Mouse (Mus musculus): ENCODE results near the gene Cyp27b1. TPM values are rescaled to one million over a fixed set of nuclear protein-coding genes. Genes with fewer than 3 reads are reported as not detected.
"Not testable (repeated sequence)": the region's sequence is repeated elsewhere in the genome, so short reads cannot be mapped to it uniquely, and the experiment has no call there.

Gene Cyp27b1
- total and polyA plus RNA-seq, 3 experiments = 0.28 to 0.61 (median 0.35) TPM

DNA sequence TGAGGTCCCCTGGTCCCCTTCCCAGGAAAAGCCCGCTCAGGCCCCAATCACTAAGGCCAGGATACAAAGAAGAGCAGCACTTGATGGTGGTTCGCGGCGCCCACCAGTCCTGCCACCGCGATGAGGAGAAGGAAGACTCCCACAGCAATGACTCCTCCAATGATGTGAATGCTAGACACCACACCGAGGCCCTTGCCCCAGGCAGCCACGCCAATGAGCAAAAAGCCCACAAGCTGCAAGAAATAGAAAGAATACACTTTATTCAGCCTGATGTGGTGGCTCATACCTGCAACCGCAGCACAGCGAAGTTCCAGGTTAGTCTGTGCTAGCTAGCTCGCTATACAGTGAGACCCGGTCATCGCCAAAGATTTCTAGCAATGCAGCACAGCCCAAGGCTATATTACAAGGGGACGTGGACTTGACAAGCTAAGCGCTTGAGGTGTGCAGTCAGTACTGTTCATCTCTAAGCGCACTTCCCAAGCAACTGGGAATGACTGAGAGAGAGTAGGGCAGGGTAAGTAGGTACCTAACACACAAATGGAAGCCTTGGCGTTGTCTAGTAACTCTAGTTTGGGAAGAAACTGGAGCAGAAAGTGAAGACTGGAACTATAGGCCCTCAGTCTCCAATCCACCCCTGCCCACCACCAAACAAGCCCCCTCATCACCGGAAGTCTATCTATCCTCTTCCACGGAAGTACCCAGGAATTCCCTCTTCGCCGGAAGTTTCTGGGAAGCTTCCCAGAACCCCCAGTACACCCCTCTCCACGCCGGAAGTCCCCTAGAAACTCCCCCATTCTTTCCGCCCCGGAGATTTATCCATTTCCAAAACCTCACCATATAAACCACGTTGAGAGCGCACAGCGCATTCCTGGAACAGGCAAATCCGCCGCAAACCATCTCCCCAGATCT, 21.5 kb downstream of the Cyp27b1 start:
- DNase-seq = peak; percentile 58

DNA sequence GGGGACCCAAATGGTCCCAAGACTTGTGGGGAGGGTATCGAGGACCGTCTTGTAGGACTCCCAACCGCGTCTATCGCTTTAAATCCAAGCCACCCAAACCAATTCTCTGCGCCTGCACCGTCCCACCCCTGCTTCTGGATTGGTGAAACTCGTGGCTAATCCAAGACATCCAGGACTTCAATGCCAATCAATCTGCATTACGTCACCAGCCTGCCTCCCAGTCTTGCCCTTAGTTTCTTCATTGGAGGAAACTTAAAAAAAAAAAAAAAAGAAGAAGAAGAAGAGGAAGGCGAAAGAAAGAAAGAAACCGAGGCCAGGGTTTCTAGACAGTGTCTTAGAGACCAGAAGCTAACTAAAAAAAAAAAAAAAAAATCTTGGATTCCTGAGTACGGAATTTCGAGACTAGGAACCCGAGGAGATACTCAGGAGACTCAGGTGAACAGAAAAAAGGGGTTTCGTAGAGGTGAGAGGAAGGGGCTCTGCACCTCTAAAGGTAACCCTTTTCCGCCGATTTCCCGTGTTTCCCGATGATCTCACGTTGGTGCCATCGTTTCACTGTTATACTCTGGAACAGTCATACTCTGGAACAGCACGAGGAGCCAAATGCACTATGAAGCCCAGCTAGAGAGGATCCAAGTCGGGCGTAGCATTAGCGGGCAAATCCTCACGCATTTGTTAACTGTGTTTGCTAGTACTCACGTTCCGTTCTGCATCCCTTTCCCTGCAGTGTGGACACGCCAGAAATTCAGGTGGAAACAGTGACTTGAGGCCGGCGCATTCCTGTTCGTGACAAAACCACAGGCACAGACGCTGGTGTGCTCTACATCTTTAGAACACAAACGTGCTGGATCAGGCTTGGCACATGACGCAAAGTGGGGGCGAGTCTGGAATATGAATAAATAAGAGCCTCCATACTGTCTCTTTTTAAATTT, 22.4 kb downstream of the Cyp27b1 start, which contains the start of gene Tspan31:
Tspan31 (minus strand) TSS at position 75 of the 932 bp plus-strand sequence.
- DNase-seq = peak; percentile 95

DNA sequence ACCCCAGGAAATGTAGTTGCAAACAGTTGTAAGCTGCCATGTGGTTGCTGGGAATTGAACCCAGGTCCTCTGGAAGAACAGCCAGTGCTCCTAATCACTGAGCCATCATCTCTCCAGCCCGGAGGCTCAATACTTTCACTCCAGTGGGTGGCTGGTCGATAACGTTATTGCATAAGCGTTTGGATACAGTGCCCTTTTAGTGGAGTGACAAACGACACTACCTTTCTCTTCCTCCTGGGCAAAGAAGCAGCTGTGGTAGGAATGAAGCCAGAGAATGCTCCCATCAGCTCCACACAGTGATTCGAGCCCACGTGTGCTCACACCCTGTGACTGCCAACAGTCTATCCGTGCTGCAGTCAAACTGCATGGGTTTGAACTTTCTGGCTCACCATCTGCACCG, 23.2 kb downstream of the Cyp27b1 start:
- DNase-seq = no peak

DNA sequence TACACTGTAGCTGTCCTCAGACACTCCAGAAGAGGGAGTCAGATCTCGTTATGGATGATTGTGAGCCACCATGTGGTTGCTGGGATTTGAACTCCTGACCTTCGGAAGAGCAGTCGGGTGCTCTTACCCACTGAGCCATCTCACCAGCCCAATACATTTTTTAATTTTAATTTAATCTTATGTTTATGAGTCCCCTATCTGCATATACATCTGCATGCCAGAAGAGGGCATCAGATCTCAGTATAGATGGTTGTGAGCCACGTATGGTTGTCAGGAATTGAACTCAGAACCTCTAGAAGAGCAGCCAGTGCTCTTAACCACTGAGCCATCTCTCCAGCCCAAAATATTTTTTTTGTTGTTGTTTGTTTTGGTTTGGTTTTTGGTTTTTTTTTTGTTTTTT, 24.2 kb downstream of the Cyp27b1 start:
- not testable (repeated sequence) for DNase-seq

DNA sequence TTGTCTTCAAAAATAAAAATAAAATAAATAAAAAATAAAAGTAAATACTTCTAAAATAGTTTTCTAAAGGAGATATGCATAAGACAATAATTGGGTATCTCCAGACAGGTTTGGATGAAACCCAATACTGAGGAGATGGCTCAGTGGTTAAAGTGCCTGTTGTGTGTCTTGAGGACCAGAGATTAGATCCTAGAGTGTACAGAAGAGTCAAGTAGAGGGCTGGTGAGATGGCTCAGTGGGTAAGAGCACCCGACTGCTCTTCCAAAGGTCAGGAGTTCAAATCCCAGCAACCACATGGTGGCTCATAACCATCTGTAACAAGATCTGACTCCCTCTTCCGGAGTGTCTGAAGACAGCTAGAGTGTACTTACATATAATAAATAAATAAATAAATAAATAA, 24.9 kb downstream of the Cyp27b1 start:
- not testable (repeated sequence) for DNase-seq

DNA sequence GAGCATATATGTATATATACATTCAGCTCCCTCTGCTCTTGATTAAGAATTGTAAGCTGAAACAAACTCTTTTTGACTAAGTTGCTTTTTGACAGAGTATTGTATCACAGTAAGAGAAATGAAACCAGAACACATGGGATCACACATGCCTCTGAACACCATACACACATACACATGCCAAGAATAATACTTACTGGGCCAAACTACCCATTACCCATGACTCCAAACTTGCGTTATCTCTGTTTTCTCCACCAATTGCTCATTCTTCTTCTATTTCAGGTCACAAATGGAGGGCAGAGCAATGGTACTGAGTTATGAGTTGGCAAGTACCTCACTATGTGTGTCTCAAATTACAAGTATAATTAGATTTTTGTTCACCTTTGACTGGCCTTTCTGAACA, 25.9 kb downstream of the Cyp27b1 start:
- DNase-seq = no peak

DNA sequence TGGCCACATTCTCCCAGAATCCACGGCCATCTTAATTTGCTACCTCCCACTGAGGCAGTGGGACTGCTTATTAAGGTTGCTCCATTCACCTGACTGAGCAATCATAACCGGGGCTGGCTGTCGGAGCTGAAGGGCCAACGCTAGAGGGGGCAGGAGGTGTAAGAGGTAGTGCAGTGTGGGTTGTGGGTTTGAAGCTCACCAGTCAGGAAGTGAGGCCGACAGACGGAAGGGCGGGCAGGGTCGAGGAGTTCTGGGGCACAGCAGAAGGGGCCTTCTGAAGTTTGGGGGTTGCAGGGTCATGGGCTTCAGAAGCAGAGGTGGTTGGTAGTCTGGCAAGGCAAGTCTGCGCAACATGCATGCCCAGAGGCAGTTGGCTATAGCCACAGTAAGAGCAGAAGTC, 27.0 kb downstream of the Cyp27b1 start, which contains the start of gene Agap2:
Agap2 (plus strand) TSS at position 205 of the 400 bp plus-strand sequence.
- DNase-seq = no peak

DNA sequence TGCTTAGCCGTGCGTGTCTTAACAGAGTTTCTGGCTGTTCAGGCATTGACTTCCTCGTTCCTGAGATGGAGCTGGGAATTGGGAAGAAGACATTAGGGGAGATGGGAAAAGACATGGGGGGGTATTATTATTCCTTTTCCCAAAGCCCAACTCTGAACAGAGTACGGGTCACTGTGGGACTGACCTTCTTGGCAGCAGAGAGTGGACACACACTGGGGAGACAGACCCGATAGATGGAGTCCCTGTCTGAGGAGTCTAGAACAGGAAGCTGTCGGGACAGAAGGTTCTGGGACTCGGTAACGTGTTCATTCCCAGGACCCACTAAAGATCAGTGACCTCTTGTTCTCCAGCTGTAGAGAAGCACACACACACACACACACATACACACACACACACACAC, 27.6 kb downstream of the Cyp27b1 start:
- DNase-seq = no peak

DNA sequence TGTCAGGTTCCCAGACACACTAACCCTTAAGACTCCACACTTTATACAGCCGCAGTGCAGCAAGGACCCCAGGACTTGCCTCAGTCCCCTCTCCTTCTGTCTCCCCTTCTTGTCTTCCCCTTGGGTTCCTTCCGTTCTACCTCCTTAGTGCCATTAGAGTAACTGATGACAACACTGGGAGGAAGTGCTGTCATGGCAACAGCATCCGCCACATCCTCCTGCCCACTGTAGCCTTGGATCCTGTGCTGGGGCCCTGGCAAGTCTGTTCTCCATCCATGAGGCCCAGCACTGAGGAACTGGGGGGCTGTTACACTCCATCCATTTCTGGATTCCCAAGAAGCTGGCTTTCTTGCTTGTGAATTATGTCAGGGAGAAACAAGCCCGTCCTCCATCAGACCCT, 28.0 kb downstream of the Cyp27b1 start:
- DNase-seq = no peak

DNA sequence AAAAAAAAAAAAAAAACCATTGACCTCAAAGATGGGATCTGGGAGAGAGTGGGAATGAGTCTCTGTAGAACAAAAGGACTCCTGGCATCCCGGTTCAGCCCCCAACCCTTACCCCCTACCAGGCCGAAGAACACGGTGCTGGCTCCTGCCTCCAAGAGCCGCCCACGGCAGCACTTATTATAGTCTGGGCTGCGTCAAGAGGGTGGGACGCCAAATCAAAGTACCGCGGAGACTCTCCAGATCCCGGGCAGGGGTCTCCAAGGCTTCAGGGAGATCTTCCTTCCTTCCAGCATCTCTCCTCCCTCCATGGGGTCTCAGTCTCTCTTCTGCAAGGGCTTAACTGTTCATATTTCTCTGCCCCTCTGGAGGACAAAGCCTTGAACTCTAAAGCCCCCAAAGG, 29.5 kb downstream of the Cyp27b1 start:
- DNase-seq = no peak

DNA sequence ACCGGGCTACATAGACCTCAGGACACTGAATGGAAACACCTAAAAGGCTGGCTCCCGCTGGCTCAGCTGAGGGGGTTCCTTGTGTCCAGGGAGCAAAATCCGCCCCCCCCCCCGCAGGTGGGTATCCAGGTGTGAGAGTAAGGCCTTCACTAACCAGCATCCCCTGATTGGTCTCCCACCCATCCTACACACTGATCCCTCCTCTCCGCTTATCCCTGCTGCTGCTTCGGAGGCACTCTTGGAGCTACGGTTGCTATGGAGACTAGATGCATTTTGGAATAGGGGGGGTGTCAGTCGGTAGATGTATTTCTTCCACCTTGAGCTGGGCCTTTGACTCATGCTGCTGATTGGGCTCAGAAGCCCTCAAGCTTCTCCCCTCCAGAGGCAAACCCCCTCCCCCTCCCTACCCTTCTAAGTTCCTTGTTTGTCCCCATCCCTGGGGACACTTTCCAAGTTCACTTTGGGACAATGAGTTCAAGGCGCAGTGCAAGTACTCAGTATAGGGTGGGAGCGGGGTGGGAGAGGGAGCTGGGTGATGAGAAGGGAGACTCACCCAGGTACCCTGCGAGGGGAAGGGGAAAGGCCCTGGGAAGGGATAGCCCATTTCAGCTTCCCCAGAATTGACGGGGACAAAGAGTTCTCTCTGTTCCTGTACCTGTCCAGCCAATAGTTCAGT, 30.1 kb downstream of the Cyp27b1 start:
- no peak for DNase-seq

DNA sequence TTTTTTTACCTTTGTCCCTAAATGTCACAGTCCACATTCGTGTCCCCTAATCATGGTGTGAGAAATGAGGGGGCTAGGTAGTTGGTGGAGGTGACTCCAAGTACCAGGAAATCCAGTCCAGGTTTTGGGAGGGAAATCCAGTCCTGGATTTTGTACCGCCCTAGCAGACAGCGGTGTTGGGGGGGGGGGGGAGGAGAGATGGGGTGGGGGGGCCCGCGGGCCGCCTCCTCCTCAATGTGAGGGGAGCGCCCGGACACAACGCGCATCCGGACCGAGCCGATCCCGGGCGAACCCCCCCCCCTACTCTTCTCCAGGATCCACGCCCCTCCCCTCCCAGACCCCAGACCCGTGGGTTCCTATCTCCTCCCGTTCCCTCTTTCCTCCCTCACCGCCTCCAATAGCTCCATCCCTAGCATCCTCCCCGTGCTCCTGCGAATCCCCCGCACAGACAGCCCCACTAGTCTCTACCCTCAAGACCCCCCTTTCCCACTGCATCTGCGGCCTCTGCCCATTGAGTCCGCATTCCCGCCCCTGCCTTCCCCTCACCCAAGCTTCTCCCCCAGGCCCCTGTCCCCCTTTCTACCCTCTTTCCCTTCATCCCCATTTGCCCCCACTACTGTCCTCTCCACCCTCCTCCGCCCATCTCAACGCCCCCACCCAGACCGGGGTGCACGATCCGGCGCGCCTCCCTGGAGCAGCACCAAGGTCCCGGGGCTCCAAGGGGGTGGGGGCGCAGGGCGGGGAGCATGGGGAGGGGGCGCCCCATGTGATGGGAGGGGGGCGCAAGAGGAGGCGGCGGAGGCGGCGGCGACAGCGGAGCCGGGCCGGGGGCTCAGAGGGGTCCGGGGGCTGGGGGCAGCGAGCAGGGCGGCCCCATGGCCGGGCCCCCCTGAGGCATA, 30.9 kb downstream of the Cyp27b1 start:
- DNase-seq = no peak

DNA sequence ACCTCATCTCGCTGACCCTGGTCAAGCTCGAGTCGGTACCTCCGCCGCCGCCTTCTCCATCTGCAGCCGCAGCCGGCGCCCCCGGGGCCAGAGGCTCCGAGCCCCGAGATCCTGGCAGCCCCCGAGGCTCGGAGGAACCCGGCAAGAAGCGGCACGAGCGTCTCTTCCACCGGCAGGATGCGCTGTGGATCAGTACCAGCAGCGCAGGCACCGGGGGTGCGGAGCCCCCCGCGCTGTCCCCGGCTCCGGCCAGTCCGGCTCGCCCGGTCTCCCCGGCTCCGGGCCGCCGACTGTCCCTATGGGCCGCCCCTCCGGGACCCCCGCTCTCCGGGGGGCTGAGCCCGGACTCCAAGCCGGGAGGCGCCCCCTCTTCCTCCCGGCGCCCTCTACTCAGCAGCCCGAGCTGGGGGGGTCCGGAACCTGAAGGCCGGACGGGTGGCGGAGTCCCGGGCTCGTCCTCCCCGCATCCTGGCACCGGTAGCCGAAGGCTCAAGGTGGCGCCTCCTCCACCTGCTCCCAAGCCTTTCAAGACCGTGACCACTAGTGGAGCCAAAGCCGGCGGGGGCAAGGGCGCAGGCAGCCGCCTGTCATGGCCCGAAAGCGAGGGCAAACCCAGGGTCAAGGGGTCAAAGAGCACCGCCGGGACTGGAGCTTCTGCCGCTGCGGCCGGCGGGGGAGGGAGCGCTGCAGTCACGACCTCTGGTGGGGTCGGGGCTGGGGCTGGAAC, 31.8 kb downstream of the Cyp27b1 start:
- DNase-seq = no peak

DNA sequence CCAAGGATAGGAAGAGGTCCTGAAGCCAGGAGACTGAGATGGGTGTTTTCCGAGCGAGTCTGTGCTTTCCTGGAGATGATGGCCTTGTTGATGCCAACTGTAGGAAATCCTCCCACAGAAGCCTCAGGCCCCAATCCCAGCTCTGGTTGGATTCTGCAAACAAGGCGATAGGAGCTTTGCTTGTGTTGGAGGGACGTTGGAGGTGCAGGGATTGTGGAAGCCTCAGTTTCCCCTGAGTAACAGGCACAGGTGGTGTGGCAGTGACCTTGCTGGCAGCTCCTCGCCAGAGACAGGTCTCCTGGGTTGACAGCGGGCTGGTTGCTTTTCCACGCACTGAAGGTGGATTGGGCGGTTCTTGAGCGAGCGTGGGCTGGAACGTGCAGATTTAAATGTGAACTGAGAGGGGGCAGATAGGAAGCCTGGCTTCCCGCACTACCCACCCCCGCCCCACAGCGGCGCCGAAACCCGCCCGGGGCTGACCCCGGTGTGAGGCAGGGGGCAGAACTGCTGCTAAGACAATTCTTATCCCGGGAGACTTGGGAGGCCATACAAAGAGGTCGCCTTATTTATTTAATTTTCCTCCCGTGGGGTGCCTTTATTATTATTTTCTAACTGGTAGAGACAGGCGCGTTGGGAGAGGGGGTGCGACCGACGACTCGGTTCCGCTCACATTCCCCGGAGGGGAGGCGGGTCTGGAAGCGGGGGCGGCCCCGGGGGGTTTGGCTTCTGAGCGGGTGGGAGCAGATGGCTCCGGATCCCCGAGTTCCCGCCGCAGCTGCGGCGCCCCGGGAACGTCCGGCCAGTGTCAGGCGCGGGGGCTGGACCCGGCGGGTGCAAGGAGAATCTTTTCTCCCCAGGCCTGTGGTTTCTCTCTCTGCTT, 33.1 kb downstream of the Cyp27b1 start:
- no peak for DNase-seq

DNA sequence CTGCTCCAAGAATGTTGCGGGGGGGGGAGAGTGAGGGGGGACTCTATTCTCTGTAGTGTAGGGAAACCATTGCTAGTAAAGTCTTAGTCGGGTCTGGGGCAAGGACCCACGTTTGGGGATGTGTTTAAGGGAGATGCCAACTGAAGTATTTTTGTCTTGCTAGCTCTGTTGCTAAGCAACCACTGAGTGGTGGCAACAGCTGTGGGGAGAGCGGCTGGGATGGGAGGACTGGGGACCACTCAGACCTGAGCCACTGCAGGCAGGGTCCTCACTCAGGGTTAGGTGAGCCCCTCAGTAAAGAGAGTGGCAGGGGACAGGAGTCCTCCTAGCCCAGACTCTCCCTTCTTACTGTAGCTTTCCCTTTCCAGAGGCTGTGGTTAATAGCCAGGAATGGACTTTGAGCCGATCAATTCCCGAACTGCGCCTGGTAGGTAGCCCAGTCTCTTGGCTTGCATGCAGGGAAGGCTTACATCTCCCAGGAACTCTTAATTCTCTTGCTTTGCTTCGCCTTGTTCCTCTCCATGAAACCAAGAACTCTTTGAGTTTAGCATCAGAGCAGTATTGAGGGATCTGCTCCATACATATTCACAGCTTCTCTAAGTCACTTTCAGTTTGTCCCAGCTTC, 34.1 kb downstream of the Cyp27b1 start:
- no peak for DNase-seq

DNA sequence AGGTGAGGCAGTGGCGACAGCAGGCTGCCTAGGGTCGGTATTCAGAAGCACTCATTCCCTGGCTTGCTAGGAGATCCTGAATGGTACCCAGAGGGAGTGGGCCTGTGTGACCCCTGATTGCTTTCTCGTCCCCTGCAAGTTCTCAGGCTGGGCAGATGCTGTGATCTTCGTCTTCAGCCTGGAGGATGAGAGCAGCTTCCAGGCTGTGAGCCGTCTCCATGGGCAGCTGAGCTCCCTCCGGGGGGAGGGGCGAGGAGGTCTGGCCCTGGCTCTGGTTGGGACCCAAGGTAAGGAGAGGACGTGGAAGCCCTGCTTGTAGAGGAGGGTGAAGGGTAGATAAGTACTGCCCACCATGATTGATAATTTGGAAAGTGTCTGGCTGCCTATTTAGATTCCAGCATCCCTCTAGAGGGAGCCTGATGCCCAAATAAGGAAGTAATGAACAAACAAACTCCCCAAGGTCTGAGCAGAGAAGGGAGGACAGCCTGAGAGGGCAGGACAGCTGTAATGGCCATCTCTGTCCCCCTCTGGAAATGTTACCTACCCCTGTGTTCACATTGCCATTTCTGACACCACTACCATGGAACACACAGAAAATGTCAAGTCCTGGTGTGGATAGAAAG, 35.4 kb downstream of the Cyp27b1 start:
- no peak for DNase-seq

DNA sequence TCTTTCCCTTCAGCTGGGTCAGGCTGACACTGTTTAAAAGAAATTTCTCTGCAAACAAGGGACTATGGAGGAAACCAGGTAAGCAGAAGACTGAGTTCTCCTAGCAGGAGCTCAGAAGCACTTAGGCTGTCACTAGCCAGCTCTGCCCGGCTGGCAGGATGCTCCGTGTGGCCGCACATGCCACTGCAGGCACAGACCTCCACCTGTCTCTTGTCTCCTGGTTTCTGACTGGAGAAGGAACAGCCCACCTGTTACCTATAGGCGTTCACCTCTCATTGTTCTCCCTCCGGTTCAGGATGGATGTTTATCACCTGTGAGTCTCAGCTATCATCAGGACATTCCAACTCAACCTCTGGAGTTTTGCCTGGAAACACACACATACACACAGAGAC, 35.9 kb downstream of the Cyp27b1 start:
- no peak for DNase-seq

DNA sequence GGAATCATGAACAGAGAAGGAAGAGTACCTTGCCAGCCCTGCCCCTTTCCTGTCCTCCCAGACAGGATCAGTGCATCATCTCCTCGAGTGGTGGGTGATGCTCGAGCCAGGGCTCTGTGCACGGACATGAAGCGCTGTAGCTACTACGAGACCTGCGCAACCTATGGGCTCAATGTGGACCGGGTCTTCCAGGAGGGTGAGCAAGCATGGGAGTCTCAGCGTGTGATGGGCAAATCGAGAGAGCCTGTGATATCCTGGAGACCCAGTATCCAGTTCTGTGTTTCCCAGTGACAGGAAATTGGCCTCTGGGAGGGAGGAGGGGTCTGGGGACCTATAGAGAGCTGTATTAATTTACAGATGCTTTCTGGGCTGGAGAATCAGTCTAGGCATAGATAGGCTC, 37.0 kb downstream of the Cyp27b1 start:
- DNase-seq = no peak

All from adrenal gland, adult 2 months (tissue).